Mouse (Mus musculus) olfactory bulb, adult 2 months (tissue): ENCODE measurements around the gene Gm973. TPM values are rescaled to one million over a fixed set of nuclear protein-coding genes. Genes with fewer than 3 reads are reported as not detected.

Experiments used
- H3K27ac ChIP-seq: fragments of 200-500 bp; 2 replicates; pipeline ENCODE4 v1.5.1; 2012; ENCODE audit warnings: low read depth, low read length; ENCODE audit not compliant: insufficient read depth
- H3K4me1 ChIP-seq: fragments of 200-500 bp; 2 replicates; pipeline ENCODE4 v1.6.1; 2012; ENCODE audit warnings: low read length; ENCODE audit not compliant: control insufficient read depth, insufficient read depth
- H3K4me3 ChIP-seq: fragments of 200-500 bp; 2 replicates; pipeline ENCODE4 v1.5.1; 2012; ENCODE audit warnings: mild to moderate bottlenecking, low read depth, low read length, moderate library complexity; ENCODE audit not compliant: insufficient read depth
- CTCF ChIP-seq: fragments of 200-500 bp; IDR thresholded peaks from 2 replicates; pipeline ENCODE4 v1.5.1; 2012; ENCODE audit warnings: low read depth, mild to moderate bottlenecking, low read length, moderate library complexity; ENCODE audit not compliant: insufficient read depth
- POLR2A ChIP-seq: fragments of 200-500 bp; IDR thresholded peaks from 2 replicates; pipeline ENCODE4 v1.6.1; 2012; ENCODE audit warnings: mild to moderate bottlenecking, low read depth, low read length, moderate library complexity; ENCODE audit not compliant: insufficient read depth
- WGBS: fragments of 180-500 bp; shearing (Covaris S2); methylation state at CpG from one replicate; pipeline ENCODE4 v1.1.7; 2018; 5-methylcytosine and 5-hydroxymethylcytosine counted together
- polyA plus RNA-seq: library from polyadenylated mRNA; stranded (reverse); fragments of >200 nt; gene quantifications from 2 replicates; pipeline ENCODE4 v1.2.4, GENCODE M21; 2012; ENCODE audit warnings: low replicate concordance; ENCODE audit not compliant: missing spikeins, insufficient read depth, insufficient read length

The Gm973 gene
- polyA plus RNA-seq, 1 experiment: not detected

DNA sequence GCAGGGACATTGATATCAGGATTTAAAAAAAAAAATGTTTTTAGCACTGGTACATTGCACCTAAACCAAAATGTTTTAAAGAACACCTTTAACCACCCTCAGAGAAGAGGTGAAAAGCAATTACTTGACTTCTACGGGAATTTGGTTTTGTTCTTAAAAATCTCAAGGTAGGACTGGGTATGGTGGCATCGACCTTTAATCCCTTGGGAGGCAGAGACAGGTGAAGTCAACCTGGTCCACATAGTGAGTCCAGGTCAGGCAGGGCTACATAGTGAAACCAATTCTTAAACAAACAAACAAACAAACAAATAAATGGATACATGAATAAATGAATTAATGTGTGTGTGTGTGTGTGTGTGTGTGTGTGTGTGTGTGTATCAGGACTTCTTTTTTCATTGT lies 11.8 kb upstream of the Gm973 start:
- Histone ChIP-seq H3K27ac (no peak overlapping the region), H3K4me1 (peaks cover 5% of the 10 kb centered on the region; the same call in 1 of the 2 replicates), H3K4me3 (no peak overlapping the region)
- no peak for TF ChIP-seq POLR2A
- no peak for TF ChIP-seq CTCF
- WGBS: 89% methylated on average over 2 of the region's 2 CpGs

DNA sequence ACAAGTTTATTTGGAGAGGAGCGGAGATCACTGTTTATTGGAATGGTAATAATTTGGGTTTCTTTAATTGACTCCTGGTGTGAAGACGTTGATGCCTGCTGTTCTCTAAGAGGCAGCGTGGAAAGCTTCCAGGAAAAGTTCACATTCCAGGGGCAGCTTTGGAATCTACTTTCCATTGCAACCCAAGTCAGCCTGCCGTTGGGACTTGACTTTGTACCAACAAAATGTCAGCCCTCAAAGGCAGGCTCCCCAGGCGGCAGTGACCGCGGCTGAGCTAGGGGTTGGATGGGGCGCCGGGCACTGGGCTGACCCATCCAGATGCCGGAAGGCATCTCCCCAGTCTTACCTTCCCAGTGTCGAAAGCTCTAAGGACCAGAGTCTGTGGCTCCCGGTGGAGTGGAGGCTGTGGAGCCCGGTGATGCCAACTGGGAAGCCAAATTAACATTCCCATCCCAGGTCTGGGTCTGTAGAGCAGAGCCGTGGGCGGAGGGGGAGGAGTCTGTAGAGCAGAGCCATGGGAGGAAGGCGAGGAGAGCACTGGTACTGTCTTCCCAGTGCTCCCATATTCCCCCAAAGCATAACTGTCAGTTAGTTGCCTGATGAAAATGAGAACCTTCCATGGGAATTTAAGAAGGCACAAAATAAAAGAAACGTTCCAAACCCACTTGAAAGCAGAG lies 7.5 kb upstream of the Gm973 start:
- WGBS: 38% methylated on average over 17 of the region's 17 CpGs

DNA sequence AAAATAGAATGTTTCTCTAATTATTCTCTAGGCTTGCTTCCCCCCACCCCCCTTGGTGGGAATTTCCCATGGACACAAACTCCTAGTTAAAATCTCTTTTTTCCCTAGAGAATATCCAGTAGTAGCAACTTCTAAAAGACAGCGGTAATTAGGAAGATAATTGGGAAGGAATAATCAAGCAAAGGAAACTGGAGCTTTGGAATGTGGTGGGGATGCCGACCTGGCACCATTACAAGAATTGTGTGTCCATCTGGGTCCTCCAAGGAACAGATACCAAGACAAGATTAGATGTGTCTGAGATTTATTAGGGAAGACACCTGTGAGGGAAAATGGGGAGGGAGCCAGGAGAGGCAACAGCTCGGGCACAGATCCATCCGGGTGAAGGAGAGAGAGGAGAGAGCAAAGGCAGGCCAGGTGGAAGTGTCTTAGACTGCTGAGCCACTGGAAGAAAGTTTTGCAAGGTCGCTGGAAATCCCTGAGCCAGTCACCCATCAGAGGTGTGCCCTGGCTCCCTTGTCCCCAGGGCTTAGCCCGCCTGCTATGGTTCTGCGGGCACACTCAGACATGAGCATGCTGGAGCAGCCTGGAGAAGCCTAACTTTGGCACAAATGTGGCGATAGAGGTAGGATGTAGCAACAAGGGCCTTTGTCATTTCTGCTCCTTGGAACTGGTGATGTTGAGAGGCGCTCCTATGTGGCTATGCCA lies 4.3 kb upstream of the Gm973 start:
- Histone ChIP-seq H3K4me3 (no peak overlapping the region), H3K27ac (no peak overlapping the region), H3K4me1 (peaks cover 14% of the 10 kb centered on the region)
- 78% methylated on average over 9 of the region's 9 CpGs for WGBS
- TF ChIP-seq CTCF (no peak), POLR2A (no peak)

More for the DNA sequence above, 7.5 kb upstream of the Gm973 start:
- peaks cover 5% of the 10 kb centered on the region; the same call in 1 of the 2 replicates for H3K4me1 ChIP-seq
- TF ChIP-seq POLR2A: no peak
- no peak for TF ChIP-seq CTCF
- no peak overlapping the region for H3K27ac ChIP-seq
- no peak overlapping the region for H3K4me3 ChIP-seq

DNA sequence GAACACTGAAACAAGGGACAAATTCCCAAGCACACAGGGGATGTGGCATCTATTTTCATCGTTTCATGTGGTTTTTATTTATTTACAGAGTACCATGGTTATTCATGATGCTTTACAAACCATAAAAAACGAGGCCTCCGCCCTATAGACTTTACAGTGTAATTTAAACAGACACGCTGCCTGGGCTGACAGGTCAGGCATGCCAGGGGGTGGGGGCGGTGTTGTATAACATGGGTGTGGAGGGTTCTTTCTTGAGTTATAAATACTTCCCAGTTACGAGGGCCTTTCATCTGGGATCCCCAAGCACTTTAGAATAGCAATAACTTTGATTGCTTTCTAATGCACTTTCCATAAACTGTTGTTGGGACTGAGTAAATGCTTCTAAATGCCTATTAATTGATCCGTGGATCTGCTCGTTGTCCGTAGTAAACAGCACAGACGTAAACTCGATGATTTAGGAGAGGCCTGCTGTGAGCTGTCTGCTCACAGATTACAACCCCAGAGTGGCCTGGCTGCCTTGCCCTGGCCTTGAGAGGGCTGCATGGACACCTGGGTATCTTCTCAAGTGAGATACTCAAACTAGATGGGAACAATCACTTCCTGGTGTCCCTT lies 4.3 kb downstream of the Gm973 start:
- Histone ChIP-seq H3K4me1 (peaks cover 15% of the 10 kb centered on the region), H3K4me3 (no peak overlapping the region), H3K27ac (no peak overlapping the region)
- WGBS: 67% methylated on average over 11 of the region's 11 CpGs
- no peak for TF ChIP-seq CTCF
- TF ChIP-seq POLR2A: no peak

DNA sequence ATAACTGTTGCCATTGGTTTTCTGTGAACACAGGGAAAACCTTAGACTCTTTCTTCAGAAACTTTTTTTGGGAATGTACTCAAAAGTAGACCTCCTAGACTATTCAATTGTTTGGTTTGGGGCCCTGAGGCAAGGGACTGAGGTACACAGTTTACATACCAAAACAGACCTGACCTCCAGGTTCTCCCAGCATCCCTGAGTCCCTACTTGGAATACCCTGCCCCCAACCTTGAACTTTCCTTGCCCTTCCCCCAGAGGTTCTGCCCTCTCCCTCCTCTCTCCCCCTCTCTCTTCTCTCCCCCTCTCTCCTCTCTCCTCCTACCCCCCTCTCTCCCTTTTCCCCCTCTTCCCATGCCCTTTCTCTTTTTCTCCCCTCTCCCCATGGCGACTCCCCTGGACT lies 6.4 kb downstream of the Gm973 start:
- Histone ChIP-seq H3K4me3 (no peak overlapping the region), H3K4me1 (peaks cover 4% of the 10 kb centered on the region), H3K27ac (no peak overlapping the region)
- 58% methylated on average over 1 of the region's 1 CpGs for WGBS
- TF ChIP-seq POLR2A (no peak), CTCF (no peak)

DNA sequence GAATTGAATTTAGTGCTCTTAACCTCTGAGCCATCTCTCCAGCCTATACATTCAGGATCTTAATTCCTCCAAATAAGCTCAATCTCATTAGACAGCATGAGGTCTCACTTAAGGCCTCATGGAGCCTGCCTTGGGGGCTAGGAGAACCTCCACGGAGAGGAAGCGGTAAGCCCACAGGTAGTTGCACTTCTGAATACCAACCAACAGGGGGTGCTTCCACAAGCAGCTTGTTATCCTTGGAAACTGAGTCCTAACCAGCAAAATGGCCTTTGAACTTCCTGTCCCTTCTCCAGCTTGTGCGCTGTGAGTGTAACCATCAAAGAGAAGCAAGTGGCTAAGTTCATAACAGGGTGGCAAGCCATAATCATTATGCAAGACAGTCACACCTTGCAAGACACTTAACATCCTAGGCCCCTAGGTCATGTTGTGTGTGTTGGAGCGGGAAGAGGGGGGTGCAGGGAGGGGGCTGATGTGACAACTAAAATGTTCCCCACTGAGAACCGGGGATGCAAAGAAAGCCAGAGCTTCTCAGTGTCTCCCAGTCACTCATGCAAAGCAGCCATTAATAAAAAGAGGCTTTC lies 7.4 kb downstream of the Gm973 start:
- TF ChIP-seq POLR2A (no peak), CTCF (no peak)
- Histone ChIP-seq H3K27ac (no peak overlapping the region), H3K4me3 (no peak overlapping the region), H3K4me1 (peaks cover 4% of the 10 kb centered on the region)
- 79% methylated on average over 5 of the region's 5 CpGs for WGBS

DNA sequence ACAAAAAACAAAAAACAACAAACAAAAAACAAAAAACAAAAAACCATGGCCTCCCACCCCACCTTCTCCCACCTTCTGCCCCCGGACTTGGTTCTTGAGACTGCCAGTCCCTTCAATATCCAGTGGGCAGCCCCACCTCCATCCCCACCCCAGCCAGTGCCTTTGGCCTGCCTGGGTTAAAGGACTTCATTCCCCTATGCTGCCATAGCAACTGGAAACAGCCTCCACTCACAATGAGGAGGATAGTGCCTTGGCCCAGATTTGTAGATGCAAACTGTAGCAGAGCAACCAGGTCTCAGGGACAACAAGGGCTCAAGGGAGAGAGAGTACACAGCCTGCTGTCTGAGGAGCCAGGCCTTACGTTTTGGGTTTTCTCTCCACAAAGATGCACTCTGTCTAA lies 8.0 kb downstream of the Gm973 start:
- 77% methylated on average over 2 of the region's 2 CpGs for WGBS
- Histone ChIP-seq H3K27ac (no peak overlapping the region), H3K4me3 (no peak overlapping the region), H3K4me1 (peaks cover 4% of the 10 kb centered on the region)
- TF ChIP-seq POLR2A (no peak), CTCF (no peak)

DNA sequence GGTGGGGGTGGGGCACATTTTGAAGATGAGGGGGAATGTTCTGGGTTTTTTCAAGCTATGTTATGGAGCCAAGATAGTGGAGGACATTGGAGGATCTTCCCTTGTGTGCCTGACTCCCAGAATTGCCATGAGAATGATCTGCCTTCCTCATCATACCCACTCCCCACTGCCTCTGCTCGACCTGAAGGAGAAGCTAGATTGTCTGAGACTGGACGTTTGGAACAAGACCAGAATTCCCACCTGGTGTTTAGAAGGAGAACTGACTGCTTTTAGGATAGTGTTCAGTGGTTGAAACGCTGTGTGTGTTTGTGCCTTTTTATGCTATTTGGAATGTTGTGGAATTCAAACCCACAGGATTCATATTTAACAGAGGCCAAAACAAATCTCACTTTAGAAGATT lies 8.7 kb downstream of the Gm973 start:
- WGBS: 61% methylated on average over 3 of the region's 3 CpGs
- H3K4me3 ChIP-seq: no peak overlapping the region
- TF ChIP-seq POLR2A (no peak), CTCF (no peak)
- H3K4me1 ChIP-seq: peaks cover 4% of the 10 kb centered on the region
- H3K27ac ChIP-seq: no peak overlapping the region

DNA sequence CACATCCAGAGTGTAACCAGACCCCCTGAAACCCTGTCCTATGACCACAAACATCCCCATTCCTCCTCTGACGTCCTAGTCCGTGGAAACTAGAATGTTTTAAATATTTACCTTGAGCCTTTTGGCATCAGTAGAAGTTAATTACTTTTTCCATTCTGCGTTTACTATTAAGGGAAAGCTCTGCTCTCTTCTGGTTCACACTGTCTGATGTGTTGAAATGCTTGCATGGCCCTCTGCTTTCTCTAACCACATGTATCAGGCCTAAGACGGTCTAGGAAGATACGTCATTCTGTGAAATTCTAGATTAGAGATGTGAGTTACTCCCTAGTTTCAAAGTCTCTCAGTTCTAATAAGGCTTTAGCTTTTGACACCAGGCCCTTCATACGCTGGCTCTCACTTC lies 11.2 kb downstream of the Gm973 start:
- Histone ChIP-seq H3K4me3 (no peak overlapping the region), H3K4me1 (peaks cover 7% of the 10 kb centered on the region), H3K27ac (no peak overlapping the region)
- TF ChIP-seq CTCF (no peak), POLR2A (no peak)
- WGBS: 94% methylated on average over 6 of the region's 6 CpGs
